Mouse (Mus musculus) CH12.LX (cell line): ENCODE results near the gene Lsg1. TPM values are rescaled to one million over a fixed set of nuclear protein-coding genes. Genes with fewer than 3 reads are reported as not detected.

Experiments
- DNase-seq: peaks from one replicate; pipeline ENCODE4 v3.0.0-alpha.2; 2013; ENCODE audit errors: extremely low read depth
- H3K27ac ChIP-seq: 2 replicates; pipeline ENCODE4 v1.5.1; 2012; ENCODE audit warnings: low read depth, mild to moderate bottlenecking, control low read depth, moderate library complexity; ENCODE audit not compliant: insufficient read depth
- H3K27me3 ChIP-seq: replicated peaks from 2 replicates; pipeline ENCODE3; 2012; ENCODE audit warnings: inconsistent platforms
- H3K36me3 ChIP-seq, 2 experiments: replicated peaks in 1 of 2; 2 replicates each; pipeline versions ENCODE3 to v1.6.1; 2012; ENCODE audit warnings: inconsistent platforms in 1 of 2, low read length in 1 of 2, mild to moderate bottlenecking in 1 of 2, mixed read lengths in 1 of 2, moderate library complexity in 1 of 2; ENCODE audit not compliant: control insufficient read depth in 1 of 2, insufficient read depth in 1 of 2
- H3K4me1 ChIP-seq, 2 experiments: 2 replicates each; pipeline ENCODE4 v1.6.1; 2012; ENCODE audit warnings: inconsistent platforms in 1 of 2, moderate library complexity in 1 of 2; ENCODE audit not compliant: insufficient read depth in 2 of 2, control insufficient read depth in 1 of 2
- H3K4me2 ChIP-seq: 2 replicates; pipeline ENCODE4 v1.6.1; 2012; ENCODE audit warnings: low read depth, mild to moderate bottlenecking, control low read depth; ENCODE audit not compliant: poor library complexity, insufficient read depth, severe bottlenecking
- H3K4me3 ChIP-seq, 3 experiments: fragments of 150-350 bp in 1 of 3; sonication (generic) in 1 of 3; replicated peaks in 1 of 3; 2 replicates each; pipeline versions ENCODE3 to v1.5.1; 2011 to 2012; ENCODE audit warnings: low read depth in 2 of 3, low read length in 2 of 3, mild to moderate bottlenecking in 2 of 3, moderate library complexity in 2 of 3, control low read depth in 1 of 3, improper control_type of control experiment in 1 of 3, inconsistent platforms in 1 of 3, mixed read lengths in 1 of 3; ENCODE audit not compliant: poor library complexity in 1 of 3
- H3K79me2 ChIP-seq: replicated peaks from 2 replicates; pipeline ENCODE4 v1.6.1; 2012; ENCODE audit warnings: mild to moderate bottlenecking, moderate library complexity; ENCODE audit not compliant: control insufficient read depth, poor library complexity, insufficient read depth, severe bottlenecking; ENCODE audit errors: extremely low read depth
- H3K9ac ChIP-seq: 2 replicates; pipeline ENCODE4 v1.6.1; 2012; ENCODE audit warnings: low read depth, mild to moderate bottlenecking, control low read depth, moderate library complexity; ENCODE audit not compliant: insufficient read depth
- H3K9me3 ChIP-seq: replicated peaks from 2 replicates; pipeline ENCODE3; 2012; ENCODE audit warnings: low read length, inconsistent platforms, mixed read lengths
- BHLHE40 ChIP-seq: IDR thresholded peaks from 2 replicates; pipeline ENCODE4 v1.6.1; 2011; ENCODE audit warnings: mild to moderate bottlenecking, low read depth, low read length, improper control_type of control experiment
- CTCF ChIP-seq, 2 experiments: IDR thresholded peaks in 1 of 2; conservative IDR thresholded peaks in 1 of 2; 2 replicates each; pipeline ENCODE4 v1.5.1; 2011 to 2012; ENCODE audit warnings: low read depth in 2 of 2, low read length in 2 of 2, improper control_type of control experiment in 1 of 2, inconsistent platforms in 1 of 2, mild to moderate bottlenecking in 1 of 2, moderate library complexity in 1 of 2
- ELF1 ChIP-seq: IDR thresholded peaks from 2 replicates; pipeline ENCODE4 v1.6.1; 2014; ENCODE audit warnings: low read depth, mild to moderate bottlenecking, inconsistent platforms, low read length, improper control_type of control experiment
- EP300 ChIP-seq: IDR thresholded peaks from 2 replicates; pipeline ENCODE4 v1.6.1; 2011; ENCODE audit warnings: low read length, improper control_type of control experiment
- KAT2A ChIP-seq: IDR thresholded peaks from 2 replicates; pipeline ENCODE4 v1.6.1; 2012; ENCODE audit warnings: low read length, improper control_type of control experiment, inconsistent platforms; ENCODE audit not compliant: insufficient replicate concordance
- MAFK ChIP-seq: IDR thresholded peaks from 2 replicates; pipeline ENCODE4 v1.6.1; 2011; ENCODE audit warnings: low read length, improper control_type of control experiment; ENCODE audit not compliant: insufficient replicate concordance
- MAX ChIP-seq: IDR thresholded peaks from 2 replicates; pipeline ENCODE4 v1.6.1; 2011; ENCODE audit warnings: low read length, improper control_type of control experiment
- MAZ ChIP-seq: IDR thresholded peaks from 2 replicates; pipeline ENCODE4 v1.6.1; 2012; ENCODE audit warnings: low read depth, mild to moderate bottlenecking, inconsistent platforms, low read length, improper control_type of control experiment, moderate library complexity
- MXI1 ChIP-seq: IDR thresholded peaks from 2 replicates; pipeline ENCODE4 v1.6.1; 2011; ENCODE audit warnings: mild to moderate bottlenecking, low read depth, low read length, improper control_type of control experiment
- NELFE ChIP-seq: IDR thresholded peaks from 2 replicates; pipeline ENCODE4 v1.6.1; 2011; ENCODE audit warnings: low read depth, low read length, improper control_type of control experiment
- NRF1 ChIP-seq: IDR thresholded peaks from 2 replicates; pipeline ENCODE4 v1.6.1; 2014; ENCODE audit warnings: low read depth, mild to moderate bottlenecking, inconsistent platforms, low read length, improper control_type of control experiment, moderate library complexity
- POLR2AphosphoS2 ChIP-seq: IDR thresholded peaks from 2 replicates; pipeline ENCODE4 v1.6.1; 2011; ENCODE audit warnings: low read depth, low read length, improper control_type of control experiment
- SIN3A ChIP-seq: IDR thresholded peaks from 2 replicates; pipeline ENCODE4 v1.6.1; 2012; ENCODE audit warnings: low read length, improper control_type of control experiment, inconsistent platforms
- SMC3 ChIP-seq: IDR thresholded peaks from 2 replicates; pipeline ENCODE4 v1.6.1; 2011; ENCODE audit warnings: low read depth, low read length, improper control_type of control experiment
- TBP ChIP-seq: conservative IDR thresholded peaks from 2 replicates; pipeline ENCODE4 v1.6.1; 2011; ENCODE audit warnings: low read depth, low read length, improper control_type of control experiment
- UBTF ChIP-seq: IDR thresholded peaks from 2 replicates; pipeline ENCODE4 v1.6.1; 2012; ENCODE audit warnings: low read depth, mild to moderate bottlenecking, inconsistent platforms, low read length, improper control_type of control experiment, moderate library complexity
- USF1 ChIP-seq: IDR thresholded peaks from 2 replicates; pipeline ENCODE4 v1.6.1; 2014; ENCODE audit warnings: low read depth, mild to moderate bottlenecking, inconsistent platforms, low read length, improper control_type of control experiment
- USF2 ChIP-seq: conservative IDR thresholded peaks from 2 replicates; pipeline ENCODE4 v1.6.1; 2011; ENCODE audit warnings: low read depth, low read length, improper control_type of control experiment
- ZNF384 ChIP-seq: IDR thresholded peaks from 2 replicates; pipeline ENCODE4 v1.6.1; 2012; ENCODE audit warnings: low read depth, low read length, improper control_type of control experiment, inconsistent platforms
- dilution Hi-C: fragments of 300-500 bp; cut with MboI; formaldehyde crosslinking; loops from 2 replicates; pipeline ENCODE4 v1.14.3; 2020; ENCODE audit warnings: low sequenced_read_pairs; ENCODE audit not compliant: extremely low pct_unique_long_range_greater_than_20kb, extremely low pct_ligation_motif_present
- in situ Hi-C: fragments of 300-500 bp; cut with MboI; formaldehyde crosslinking; loops from 3 replicates; pipeline ENCODE4 v1.14.3; 2019; ENCODE audit warnings: low sequenced_read_pairs, low pct_ligation_motif_present, low pct_unique_long_range_greater_than_20kb, mixed read lengths
- polyA plus RNA-seq: library from polyadenylated mRNA; unstranded; fragments of >175 nt; gene quantifications from 2 replicates; pipeline ENCODE4 v1.2.1, GENCODE M21; 2012; ENCODE audit warnings: low read depth; ENCODE audit not compliant: insufficient read length
- total RNA-seq, 2 experiments: library from RNA; depleted of rRNA; stranded (reverse); fragments of 300-350 nt in 1 of 2; fragments of >200 nt in 1 of 2; gene quantifications; 2 replicates each; pipeline ENCODE4 v1.2.3; 2012 to 2014

The Lsg1 gene
- total and polyA plus RNA-seq, 3 experiments = 58.4 to 189 (median 94.7) TPM

GRCm38 (mm10) chr16:30570173-30570572, 17.2 kb downstream of the Lsg1 start:
- in situ Hi-C loops = no loop called here
- no peak overlapping the region for H3K9ac ChIP-seq
- no peak overlapping the region for H3K27ac ChIP-seq
- no peak for DNase-seq
- H3K36me3 ChIP-seq = peaks cover 82 to 97% of the 10 kb centered on the region in 2 experiments
- H3K9me3 ChIP-seq = no peaks in the 10 kb centered on the region
- dilution Hi-C loops = no loop called here
- no peak overlapping the region for H3K4me3 ChIP-seq
- H3K27me3 ChIP-seq = no peaks in the 10 kb centered on the region
- no peaks in the 10 kb centered on the region for H3K4me1 ChIP-seq
- H3K79me2 ChIP-seq = 0 out of 2 replicates have a peak, but pooled peaks cover 2% of the 10 kb centered on the region
- no peak overlapping the region for H3K4me2 ChIP-seq
- no peak for TF ChIP-seq SMC3
- no peak for TF ChIP-seq USF1
- TF ChIP-seq SIN3A = no peak
- no peak for TF ChIP-seq BHLHE40
- no peak for TF ChIP-seq MAZ
- TF ChIP-seq MAX = no peak
- TF ChIP-seq TBP = no peak
- TF ChIP-seq CTCF (conservative IDR thresholded peaks at IDR 0.05 in 1 of 2, IDR thresholded peaks at IDR 0.05 in 1 of 2; ENCODE audit: low read depth in 2 of 2, low read length in 2 of 2) = no peak; a peak in 1 of 4 replicates
- TF ChIP-seq NRF1 = no peak
- no peak for TF ChIP-seq EP300
- no peak for TF ChIP-seq NELFE

DNA sequence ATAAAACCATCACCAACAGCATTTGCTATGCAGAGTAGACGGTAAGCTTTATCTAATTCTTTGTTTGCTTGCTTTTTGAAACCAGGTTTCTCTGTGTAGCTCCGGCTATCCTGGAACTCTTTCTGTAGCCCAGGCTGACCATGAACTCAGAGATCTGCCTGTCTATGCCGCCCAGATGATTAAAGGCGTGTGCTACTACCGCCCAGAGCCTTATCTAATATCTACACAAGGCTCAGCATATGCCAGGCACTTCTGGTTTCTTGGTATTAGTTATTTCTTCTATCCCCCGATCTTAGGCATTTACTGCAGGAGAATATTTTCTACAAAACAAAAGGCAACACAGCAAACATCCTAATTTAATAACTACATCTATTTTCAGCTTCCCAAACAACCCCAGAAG, 21.8 kb downstream of the Lsg1 start:
- Histone ChIP-seq H3K9me3 (no peaks in the 10 kb centered on the region), H3K4me1 (no peaks in the 10 kb centered on the region), H3K27me3 (no peaks in the 10 kb centered on the region), H3K36me3 (peaks cover 83 to 98% of the 10 kb centered on the region in 2 experiments), H3K79me2 (no peaks in the 10 kb centered on the region), H3K4me3 (no peak overlapping the region), H3K27ac (no peak overlapping the region), H3K9ac (no peak overlapping the region)
- dilution Hi-C loops = no loop called here
- DNase-seq = no peak
- TF ChIP-seq USF2 = no peak
- no peak for TF ChIP-seq ELF1
- TF ChIP-seq USF1 = no peak
- no peak for TF ChIP-seq POLR2AphosphoS2
- no peak for TF ChIP-seq ZNF384
- TF ChIP-seq MAFK = no peak
- no peak for TF ChIP-seq KAT2A
- TF ChIP-seq UBTF = no peak
- TF ChIP-seq MXI1 = no peak
- TF ChIP-seq, all 38 proteins: peak for 0
- H3K4me2 ChIP-seq = no peak overlapping the region
- in situ Hi-C loops = no loop called here
